Mouse (Mus musculus) regulatory T cell (primary cell): Measurements from ENCODE around the gene Tcaf3.

Source experiments
- in situ Hi-C: fragments of 300-600 bp; cut with MboI, MseI; formaldehyde crosslinking; loops from one replicate; pipeline ENCODE4 v1.15.1; 2025; ENCODE audit warnings: high pct_unique_total_duplicates

Gene Tcaf3

GRCm38 (mm10) chr6:42597592-42597991 is at the start of gene Tcaf3:
Gene Tcaf3, minus strand, starts transcription at chr6:42597692.
- in situ Hi-C loops = loop anchor here (10.0 to 25.0 kb wide), 2 partner anchors 285 to 833 kb away; partner anchors contain the start of gene Fam131b

GRCm38 (mm10) chr6:42644912-42645549 is 47.5 kb upstream of the Tcaf3 start, which contains the start of gene Tcaf2:
Gene Tcaf2, minus strand, starts transcription at chr6:42645254.
- in situ Hi-C loops = no loop called here

- in situ Hi-C loops = no loop called here
Observed at GRCm38 (mm10) chr6:42634393-42634792, 36.9 kb upstream of the Tcaf3 start.

- in situ Hi-C loops = no loop called here
Observed at GRCm38 (mm10) chr6:42631395-42631794, 33.9 kb upstream of the Tcaf3 start.

GRCm38 (mm10) chr6:42616904-42617303 is 19.4 kb upstream of the Tcaf3 start:
- in situ Hi-C loops = no loop called here

- in situ Hi-C loops = no loop called here
Observed at GRCm38 (mm10) chr6:42612218-42612617, 14.7 kb upstream of the Tcaf3 start.

GRCm38 (mm10) chr6:42610954-42611522 is 13.5 kb upstream of the Tcaf3 start:
- in situ Hi-C loops = no loop called here

GRCm38 (mm10) chr6:42593138-42593882 is 4.2 kb downstream of the Tcaf3 start:
- in situ Hi-C loops = loop anchor here (10.0 to 25.0 kb wide), 2 partner anchors 281 to 829 kb away; partner anchors contain the start of gene Fam131b

GRCm38 (mm10) chr6:42586569-42586968 is 10.9 kb downstream of the Tcaf3 start:
- in situ Hi-C loops = loop anchor here (5.0 to 25.0 kb wide), 3 partner anchors 212 to 364 kb away; partner anchors contain the start of genes Epha1 and Fam131b

GRCm38 (mm10) chr6:42583488-42583872 is 14.0 kb downstream of the Tcaf3 start:
- in situ Hi-C loops = loop anchor here (10.0 to 25.0 kb wide), 2 partner anchors 209 to 271 kb away; partner anchors contain the start of genes Epha1 and Fam131b

- in situ Hi-C loops = loop anchor here (10.0 to 25.0 kb wide), 2 partner anchors 208 to 271 kb away; partner anchors contain the start of genes Epha1 and Fam131b
Observed at GRCm38 (mm10) chr6:42582741-42583487, 14.6 kb downstream of the Tcaf3 start.

- in situ Hi-C loops = loop anchor here (25.0 kb wide), 1 partner anchor 266 kb away; the partner anchor contains the start of gene Fam131b
Observed at GRCm38 (mm10) chr6:42578678-42579077, 18.8 kb downstream of the Tcaf3 start.

- in situ Hi-C loops = loop anchor here (25.0 kb wide), 1 partner anchor 265 kb away; the partner anchor contains the start of gene Fam131b
Observed at GRCm38 (mm10) chr6:42577433-42577832, 20.1 kb downstream of the Tcaf3 start.

- in situ Hi-C loops = loop anchor here (10.0 kb wide), 1 partner anchor 1653 kb away; no protein-coding TSS in a partner anchor
Observed at GRCm38 (mm10) chr6:42568205-42568604, 29.3 kb downstream of the Tcaf3 start.

GRCm38 (mm10) chr6:42566076-42566598 is 31.4 kb downstream of the Tcaf3 start:
- in situ Hi-C loops = loop anchor here (10.0 kb wide), 1 partner anchor 1651 kb away; no protein-coding TSS in a partner anchor

- in situ Hi-C loops = loop anchor here (10.0 kb wide), 1 partner anchor 1647 kb away; no protein-coding TSS in a partner anchor
Observed at GRCm38 (mm10) chr6:42562280-42562679, 35.2 kb downstream of the Tcaf3 start.

- in situ Hi-C loops = loop anchor here (10.0 kb wide), 1 partner anchor 1646 kb away; no protein-coding TSS in a partner anchor
Observed at GRCm38 (mm10) chr6:42560885-42561284, 36.6 kb downstream of the Tcaf3 start.

GRCm38 (mm10) chr6:42558641-42559040 is 38.9 kb downstream of the Tcaf3 start:
- in situ Hi-C loops = no loop called here

GRCm38 (mm10) chr6:42547461-42547860 is 50.0 kb downstream of the Tcaf3 start, which contains the start of gene Olfr455:
Gene Olfr455, minus strand, starts transcription at chr6:42547587.
- in situ Hi-C loops = no loop called here

- in situ Hi-C loops = no loop called here
Observed at GRCm38 (mm10) chr6:42546180-42546579, 51.3 kb downstream of the Tcaf3 start.
